Mouse (Mus musculus) frontal cortex, adult 2 months (tissue): ENCODE data around the gene Acsl6. TPM values are rescaled to one million over a fixed set of nuclear protein-coding genes. Genes with fewer than 3 reads are reported as not detected.
"Not testable (repeated sequence)": the region's sequence is repeated elsewhere in the genome, so short reads cannot be mapped to it uniquely, and the experiment has no call there.

Experiments
- DNase-seq, 2 experiments: peaks; one replicate each; pipeline ENCODE4 v3.0.0; 2022; ENCODE audit warnings: low spot score in 1 of 2; ENCODE audit errors: extremely low spot score in 1 of 2
- polyA plus RNA-seq: library from polyadenylated mRNA; depleted of rRNA; stranded (reverse); fragments of >200 nt; gene quantifications from 2 replicates; pipeline ENCODE4 v1.2.3, GENCODE M21; 2012; rRNA removed

The Acsl6 gene
- 152 and 160 TPM in 2 replicates for polyA plus RNA-seq

- DNase-seq: peak in 1 of 2 experiments; percentile 66
Measured at GRCm38 (mm10) chr11:54303728-54304470, at the start of gene Acsl6. Acsl6 (plus strand) TSS chr11:54303798.

DNA sequence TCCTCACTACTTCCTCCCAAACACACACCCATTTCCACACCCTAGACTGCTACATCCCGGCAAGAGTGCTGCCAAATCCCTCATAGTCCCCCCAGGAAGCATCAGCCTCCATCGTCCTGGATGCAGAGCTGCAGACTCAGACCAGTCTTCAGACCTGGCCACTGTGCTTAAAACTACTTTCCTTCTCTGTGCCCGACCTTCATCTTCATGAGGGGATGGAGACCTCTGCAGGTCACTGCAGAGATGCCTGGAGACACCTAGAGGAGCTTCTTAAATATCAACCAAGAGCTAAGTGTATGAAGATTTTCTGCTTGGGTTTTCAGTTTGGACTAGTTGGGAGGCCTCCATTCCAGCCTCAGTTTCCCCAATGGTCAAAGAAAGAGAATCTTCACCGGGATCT, 49.5 kb upstream of the Acsl6 start:
- peak in 1 of 2 experiments; percentile 8 for DNase-seq

GRCm38 (mm10) chr11:54256624-54257376, 46.8 kb upstream of the Acsl6 start:
- DNase-seq: peak; percentile 8 to 79

DNA sequence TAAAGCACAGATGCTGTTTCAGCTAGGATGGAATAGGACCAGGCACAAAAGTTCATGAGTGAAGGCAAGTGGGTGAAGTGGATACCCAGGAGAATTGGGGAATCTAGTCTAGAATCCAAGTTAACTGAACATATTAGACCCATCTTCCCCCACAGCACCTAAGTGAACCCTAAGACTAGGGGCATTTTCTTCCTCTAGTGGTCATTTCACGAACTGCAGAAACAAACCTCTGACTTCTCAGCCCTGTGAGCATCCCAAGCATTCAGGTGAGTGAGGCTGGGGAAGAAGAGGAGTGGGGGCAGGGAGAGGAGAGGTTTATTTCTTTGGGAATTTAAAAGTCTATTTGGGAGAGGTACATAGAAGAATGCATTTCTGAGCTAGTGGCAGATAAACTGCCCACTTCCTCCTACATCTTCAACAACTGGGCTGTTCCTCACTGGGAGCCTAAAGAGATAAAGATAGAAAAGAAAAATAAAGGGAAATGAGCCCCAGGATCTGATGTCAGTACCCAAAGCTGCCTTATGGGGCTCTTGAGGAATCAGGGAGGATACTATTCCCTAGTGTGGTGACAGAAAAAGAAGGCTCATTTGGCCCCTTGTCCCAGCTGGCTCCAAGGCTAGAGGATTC, 40.1 kb upstream of the Acsl6 start:
- no peak for DNase-seq

DNA sequence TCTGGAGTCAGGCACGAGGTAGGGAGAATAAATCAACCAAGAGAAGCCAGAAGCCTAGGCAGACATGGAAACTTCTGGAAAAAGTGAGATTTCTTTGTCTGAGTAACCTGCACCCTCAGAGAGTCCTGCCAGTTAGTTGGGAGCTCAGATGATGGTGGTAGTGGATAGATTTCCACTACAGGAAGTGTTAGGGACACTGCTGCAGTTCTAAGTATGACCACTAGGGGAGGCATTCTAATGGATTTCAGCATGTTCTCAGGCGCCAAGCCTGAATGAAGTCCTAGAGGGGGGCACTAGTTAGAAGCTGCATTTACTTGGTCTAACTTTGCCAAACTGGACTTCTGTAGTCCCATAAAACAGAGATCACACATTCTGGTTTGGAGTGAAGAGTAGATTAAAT, 39.1 kb upstream of the Acsl6 start:
- DNase-seq: peak in 1 of 2 experiments; percentile 79

DNA sequence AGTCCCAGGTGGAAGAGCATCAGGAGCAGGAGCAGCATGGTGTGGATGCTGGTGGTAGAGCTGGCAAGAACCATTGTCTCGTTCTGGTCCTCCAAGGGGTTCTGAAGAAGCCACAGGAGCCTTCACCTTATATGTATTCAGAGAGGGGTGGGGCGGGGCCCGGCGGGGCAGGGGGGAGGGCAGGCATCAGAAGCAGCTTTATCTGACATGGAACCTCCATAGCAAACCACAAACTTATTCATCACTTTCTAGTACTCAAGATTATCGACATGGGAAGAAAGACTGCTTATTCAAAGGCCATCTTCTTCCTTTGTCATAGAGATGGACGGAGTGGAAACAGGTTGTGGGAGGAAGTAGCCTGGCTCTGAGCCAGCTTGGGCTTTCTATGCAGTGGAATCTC, 36.4 kb upstream of the Acsl6 start, which contains the start of gene Il3:
Gene Il3 (minus strand): TSS at position 101 of the 400 bp plus-strand sequence.
- DNase-seq: no peak

DNA sequence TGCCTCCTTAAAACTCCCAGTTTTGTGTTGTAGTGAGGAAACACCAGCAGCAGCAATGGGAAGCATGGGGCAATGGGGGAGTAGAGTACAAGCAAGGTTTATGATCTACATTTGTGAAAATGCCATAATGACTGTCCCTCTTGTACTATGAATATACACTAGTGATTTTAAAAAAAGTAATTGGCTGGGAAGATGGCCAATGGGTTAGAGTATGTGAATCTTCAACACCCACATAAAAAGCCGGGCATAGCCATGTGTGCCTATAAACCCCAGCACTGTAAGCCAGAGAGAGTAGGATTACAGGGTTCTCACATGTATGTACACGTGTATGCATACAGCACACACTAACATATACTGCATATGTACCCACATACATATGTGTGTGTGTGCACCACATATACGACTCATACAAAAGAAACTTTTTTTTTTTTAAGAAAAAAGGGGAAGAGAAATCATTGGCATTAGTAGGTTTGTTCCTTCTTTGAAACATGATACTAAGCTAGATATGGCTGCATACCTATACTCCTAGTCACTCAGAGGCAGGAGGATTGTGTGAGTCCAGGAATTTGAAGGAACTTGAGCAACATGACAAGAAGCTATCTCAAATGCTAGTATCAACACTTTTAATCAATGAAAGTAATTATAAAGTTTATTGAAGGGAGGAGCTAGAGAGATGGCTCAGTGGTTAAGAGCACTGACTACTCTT, 34.3 kb upstream of the Acsl6 start:
- peak in 1 of 2 experiments; percentile 40 for DNase-seq

- no peak for DNase-seq
Measured at GRCm38 (mm10) chr11:54271437-54271949, 32.1 kb upstream of the Acsl6 start.

- DNase-seq: no peak
Measured at GRCm38 (mm10) chr11:54287821-54288453, 15.7 kb upstream of the Acsl6 start.

DNA sequence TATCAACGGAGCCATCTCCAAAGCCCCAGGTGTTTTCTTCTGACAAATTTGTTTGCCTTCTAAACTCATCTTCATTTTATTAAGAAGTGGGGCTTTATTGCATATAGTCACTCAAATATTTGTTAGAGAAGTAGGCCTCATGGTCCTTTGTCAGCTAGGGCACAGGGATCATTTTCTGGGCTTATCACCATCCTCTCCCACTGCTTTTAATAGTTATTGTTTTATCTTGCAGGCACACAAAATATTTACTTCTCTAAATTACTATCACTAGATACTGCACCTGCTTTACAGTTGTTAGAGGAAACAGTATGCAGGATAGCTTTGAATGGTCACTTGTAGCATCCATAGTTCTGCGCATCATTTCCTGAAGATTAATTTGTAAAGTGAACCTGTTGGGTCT, 11.4 kb upstream of the Acsl6 start:
- no peak for DNase-seq

GRCm38 (mm10) chr11:54293980-54294807, 9.4 kb upstream of the Acsl6 start:
- no peak for DNase-seq

- DNase-seq: no peak
Measured at GRCm38 (mm10) chr11:54295971-54296370, 7.6 kb upstream of the Acsl6 start.

DNA sequence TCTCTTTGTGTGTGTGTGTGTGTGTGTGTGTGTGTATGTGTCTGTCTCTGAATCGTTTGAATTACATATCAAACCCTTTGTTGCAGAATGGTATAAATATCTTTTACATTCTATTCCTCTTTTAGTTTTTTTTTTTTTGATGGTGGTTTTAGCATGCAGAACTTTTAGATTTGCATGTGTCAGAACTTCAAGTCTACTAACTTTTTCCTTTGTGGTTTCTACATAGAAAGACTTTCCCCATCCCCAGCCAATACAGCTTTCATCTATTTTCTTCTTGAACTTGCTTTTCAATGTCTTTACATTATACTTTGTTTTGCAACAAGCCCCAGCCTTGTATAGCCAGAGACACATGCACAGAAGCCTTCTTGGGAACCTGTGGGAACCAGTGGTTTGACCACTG, 6.9 kb upstream of the Acsl6 start:
- no peak for DNase-seq

DNA sequence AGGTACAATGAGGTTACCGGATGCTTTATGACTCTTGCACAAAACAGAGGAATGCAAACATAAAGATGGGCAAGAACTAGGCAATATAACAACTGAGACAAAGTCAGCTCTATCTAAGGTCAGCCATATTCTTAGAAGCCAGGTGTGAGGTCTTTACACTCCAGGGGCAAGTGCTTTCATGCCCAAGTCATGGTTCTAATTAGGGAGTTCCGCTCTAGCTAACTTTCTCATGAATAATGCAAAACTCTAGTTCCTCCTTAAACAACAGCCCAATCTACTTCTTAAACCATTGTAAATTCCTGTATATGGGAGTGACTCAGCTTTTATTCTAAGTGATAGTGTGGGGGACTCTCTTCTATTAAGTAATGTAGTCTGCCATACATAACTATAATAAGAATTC, 6.1 kb upstream of the Acsl6 start:
- not testable (repeated sequence) for DNase-seq

DNA sequence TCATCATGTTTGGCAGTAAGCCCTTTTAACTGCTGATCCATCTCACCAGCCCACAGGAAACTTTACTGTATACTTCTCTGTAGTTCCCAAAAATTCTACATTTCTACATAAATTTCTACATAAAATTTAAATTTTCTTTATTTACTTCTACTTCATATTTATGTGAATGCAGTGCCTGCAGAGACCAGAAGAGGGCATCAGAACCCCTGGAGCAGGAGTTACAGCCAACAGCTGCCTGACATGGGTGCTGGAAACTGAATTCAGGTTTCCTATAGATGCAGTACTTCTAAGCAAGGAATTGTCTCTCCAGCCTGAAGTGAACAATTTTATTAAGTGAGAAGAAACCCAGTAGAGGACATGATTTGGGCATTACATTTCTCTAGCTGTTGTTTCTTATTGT, 4.8 kb upstream of the Acsl6 start:
- DNase-seq: no peak

GRCm38 (mm10) chr11:54301994-54302393, 1.6 kb upstream of the Acsl6 start:
- peak in 1 of 2 experiments; percentile 66 for DNase-seq

DNA sequence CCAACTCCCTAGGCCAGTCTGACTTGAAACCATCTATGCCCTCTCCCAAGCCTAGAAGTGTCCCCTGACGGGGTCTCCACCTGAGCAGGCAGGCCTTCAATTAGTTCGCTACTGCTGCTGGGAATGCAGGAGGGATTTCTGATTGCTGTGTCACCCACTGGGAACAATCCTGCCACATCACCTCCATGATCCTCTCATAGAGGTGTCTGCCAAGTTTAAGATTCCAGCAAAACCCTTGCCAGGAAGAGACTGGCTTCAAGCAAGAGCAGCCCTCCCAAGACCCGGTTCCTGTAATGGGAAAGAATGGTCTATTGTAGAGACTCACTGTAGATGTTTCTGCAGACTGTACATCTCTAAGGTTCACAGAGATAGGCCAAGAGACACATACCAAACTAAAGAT, 992 bp upstream of the Acsl6 start:
- no peak for DNase-seq

DNA sequence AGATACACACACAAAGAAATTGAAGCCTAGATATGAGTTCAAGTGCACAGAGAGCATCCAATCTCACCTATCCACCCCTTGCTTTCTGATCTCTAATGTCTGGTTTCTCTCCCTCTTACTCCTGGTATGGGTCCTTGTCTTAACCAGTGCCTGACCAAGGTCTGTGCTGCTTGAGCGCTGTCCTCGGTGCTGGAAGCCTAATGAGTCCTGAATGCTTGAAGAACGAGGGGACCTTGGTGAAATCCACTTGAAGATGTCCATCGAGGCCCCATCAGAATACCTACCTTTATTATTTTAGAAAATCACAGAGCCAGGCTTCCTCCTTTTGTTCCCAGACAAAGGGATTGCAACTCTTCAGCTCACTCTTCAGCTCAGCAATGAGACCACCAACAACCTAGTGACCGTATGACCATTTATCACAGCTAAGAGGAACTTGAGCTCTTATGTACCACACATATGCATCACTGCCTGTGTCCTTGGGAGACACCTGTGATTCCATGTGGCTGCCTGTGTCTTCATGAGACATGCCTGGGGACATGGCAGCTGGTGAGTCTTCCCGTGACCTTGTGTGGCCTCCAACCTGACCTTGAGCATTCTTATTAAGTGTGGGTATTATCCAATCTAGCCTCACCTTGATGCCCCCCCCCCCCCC, 396 bp upstream of the Acsl6 start:
- DNase-seq: no peak

DNA sequence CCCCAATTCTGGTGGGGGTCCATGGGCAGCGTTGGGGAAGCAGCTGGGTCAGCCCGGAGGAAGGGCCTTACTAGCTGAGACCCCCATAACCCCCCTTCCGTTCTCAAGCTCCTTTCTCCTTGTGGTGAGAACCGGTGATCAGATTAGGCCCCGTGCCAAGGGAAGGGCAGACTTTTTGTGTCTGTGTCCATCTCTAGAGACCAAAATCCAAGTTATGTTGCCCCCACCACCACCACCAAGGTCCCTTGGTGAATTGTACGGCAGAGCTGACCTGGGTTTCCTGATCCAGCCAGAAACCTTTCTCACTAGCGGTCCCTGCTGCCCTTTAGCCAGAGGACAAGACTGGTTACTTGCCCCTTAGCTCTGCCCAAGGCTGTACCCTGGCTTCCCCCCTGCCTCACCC, 874 bp downstream of the Acsl6 start:
- no peak for DNase-seq
